Mouse (Mus musculus) common myeloid progenitor, adult 5-6 weeks (primary cell): ENCODE results near the gene Hdac8. TPM values are rescaled to one million over a fixed set of nuclear protein-coding genes. Genes with fewer than 3 reads are reported as not detected.

Source experiments
- ATAC-seq: replicated peaks from 2 replicates; pipeline ENCODE4 v1.8.0; 2016; ENCODE audit warnings: low read depth, mild to moderate bottlenecking, moderate TSS enrichment, inconsistent platforms; ENCODE audit not compliant: poor library complexity, severe bottlenecking
- total RNA-seq: library from RNA; stranded (forward); fragments of 200-1000, 187-1606 nt; gene quantifications from 2 replicates; pipeline ENCODE4 v1.2.3, GENCODE M21; 2017

Gene Hdac8
- total RNA-seq, 1 experiment from 2014 or later = 14.5 TPM

DNA sequence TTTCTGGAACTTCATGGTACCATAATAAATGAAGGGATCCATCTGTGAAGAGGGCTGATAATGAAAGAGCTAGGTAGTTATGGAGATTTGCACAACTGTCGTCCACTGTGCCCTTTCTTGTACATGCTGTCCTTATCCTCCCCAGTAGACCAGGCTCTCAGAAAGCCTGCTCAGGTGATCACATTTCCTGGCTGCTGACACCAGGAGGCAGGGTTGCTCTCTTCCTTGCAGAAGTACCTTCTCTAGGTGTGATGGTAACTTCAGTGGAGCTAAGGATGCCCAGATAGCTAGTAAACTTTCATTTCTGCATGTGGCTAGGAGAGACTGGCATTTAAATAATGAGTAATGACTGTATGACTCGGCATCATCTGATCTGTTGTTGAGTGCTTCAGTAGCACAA lies 260.8 kb downstream of the Hdac8 start:
- ATAC-seq = no peak

Other genes starting within 250 kb of the Hdac8 start
- 3.1 and 3.3 TPM in 2 replicates for gene Phka1, start 138.9 kb upstream of the Hdac8 start, total RNA-seq
- gene Gm3880, start 181.6 kb upstream of the Hdac8 start, total RNA-seq = not detected in 2 replicates
- not detected in 2 replicates for gene Gm9112, start 202.3 kb upstream of the Hdac8 start, total RNA-seq
- not detected in 2 replicates for gene Dmrtc1b, start 202.5 kb upstream of the Hdac8 start, total RNA-seq